Mouse (Mus musculus) liver, adult 2 months (tissue): ENCODE measurements around the gene Umod.

Experiments
- CTCF ChIP-seq: fragments of 200-500 bp; IDR thresholded peaks from 2 replicates; pipeline ENCODE4 v1.5.1; 2011; ENCODE audit warnings: low read depth, low read length, control low read depth
- POLR2A ChIP-seq: fragments of 200-500 bp; IDR thresholded peaks from 2 replicates; pipeline ENCODE4 v1.6.1; 2011; ENCODE audit warnings: low read length, control low read depth; ENCODE audit not compliant: insufficient read depth; ENCODE audit errors: extremely low read depth

- TF ChIP-seq CTCF = no peak
- TF ChIP-seq POLR2A = no peak
Observed at GRCm38 (mm10) chr7:119516272-119516558, 37.1 kb upstream of the Umod start.
